Mouse (Mus musculus): Measurements from ENCODE around the gene Gm10320.

Gm10320 gene

GRCm38 (mm10) chr13:98469916-98470315, 21.9 kb downstream of the Gm10320 start:
- DNase-seq (ENCODE audit: low spot score in 2 of 2), result no peak

GRCm38 (mm10) chr13:98461467-98461866, 30.3 kb downstream of the Gm10320 start:
- DNase-seq (ENCODE audit: low spot score in 2 of 2), result no peak

DNA sequence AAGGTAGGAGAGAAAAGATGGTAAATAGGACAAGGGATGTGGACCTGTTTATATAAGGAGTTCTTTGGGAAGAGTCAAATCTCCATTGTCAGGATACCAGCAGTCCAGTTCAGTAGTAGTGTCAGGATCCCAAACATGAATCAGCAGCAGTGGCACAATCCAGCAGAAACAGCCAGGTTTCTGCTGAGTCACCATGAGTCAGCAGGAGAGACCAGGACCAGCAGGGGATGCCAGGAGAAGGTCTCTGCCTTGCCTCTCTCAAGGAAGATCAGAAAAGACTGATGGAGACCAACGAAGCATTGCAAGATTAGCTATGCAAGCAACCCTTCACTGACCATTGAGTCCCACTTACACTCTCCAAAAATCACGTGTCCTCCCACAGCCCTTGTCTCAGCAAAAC, 35.4 kb downstream of the Gm10320 start:
- DNase-seq (ENCODE audit: low spot score in 2 of 2), result no peak

DNA sequence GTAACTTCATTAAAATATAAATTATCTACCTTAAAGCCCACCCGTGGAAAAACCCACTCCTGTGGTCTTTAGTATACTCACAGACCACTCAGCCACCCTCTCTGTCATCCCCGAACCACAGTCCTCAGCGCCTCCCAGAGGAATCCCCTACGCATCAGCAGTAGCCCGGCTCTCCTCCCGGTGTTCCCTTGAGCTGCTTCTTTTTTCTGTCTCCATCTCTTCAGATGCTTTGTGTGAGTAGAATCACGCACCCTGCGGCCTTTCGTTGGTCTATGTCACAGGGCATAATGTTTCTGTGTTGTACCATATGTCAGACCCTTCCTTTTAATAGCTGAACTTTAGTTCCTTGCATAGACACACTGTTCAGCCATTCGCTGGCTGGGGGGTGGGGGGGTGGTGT, 36.2 kb downstream of the Gm10320 start:
- no peak for DNase-seq (ENCODE audit: low spot score in 2 of 2)

GRCm38 (mm10) chr13:98454224-98454967, 37.4 kb downstream of the Gm10320 start:
- DNase-seq (ENCODE audit: low spot score in 2 of 2), result no peak

GRCm38 (mm10) chr13:98453146-98453545, 38.7 kb downstream of the Gm10320 start:
- no peak for DNase-seq (ENCODE audit: low spot score in 2 of 2)

DNA sequence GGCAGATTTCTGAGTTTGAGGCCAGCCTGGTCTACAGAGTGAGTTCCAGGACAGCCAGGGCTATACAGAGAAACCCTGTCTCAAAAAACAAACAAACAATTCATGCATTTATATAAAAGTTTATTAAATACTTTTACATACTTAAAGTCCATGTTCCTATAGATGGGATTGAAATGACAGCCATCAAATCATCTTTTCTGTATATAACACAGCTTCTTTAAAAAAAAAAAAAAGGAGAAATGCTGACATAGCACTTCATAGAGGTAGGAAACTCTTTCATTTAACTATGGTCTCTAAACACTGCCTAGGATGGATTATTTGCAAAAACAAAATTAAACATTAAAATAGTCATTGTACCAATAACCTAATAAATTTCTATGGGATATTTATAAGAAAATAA, 43.1 kb downstream of the Gm10320 start:
- DNase-seq (ENCODE audit: low spot score in 2 of 2), result no peak

DNA sequence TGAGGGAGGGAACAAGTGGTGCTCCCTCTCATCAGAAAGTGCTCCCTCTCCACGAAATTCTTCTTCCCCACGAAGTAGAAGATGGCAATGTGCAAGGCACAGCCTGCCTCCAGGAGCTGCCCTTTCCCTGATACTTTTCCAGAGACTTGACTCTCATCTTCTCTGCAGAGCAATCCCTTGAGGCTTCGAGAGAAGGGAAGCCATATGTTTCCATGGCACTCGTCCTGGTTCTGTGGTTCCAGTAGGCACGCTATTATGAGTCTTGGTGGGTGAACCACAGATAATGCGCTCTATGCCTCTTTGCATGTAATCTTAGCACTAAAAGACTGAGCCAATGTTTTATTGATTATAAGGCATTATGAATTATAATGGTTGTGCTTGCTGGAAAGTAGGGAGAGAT, 44.1 kb downstream of the Gm10320 start:
- no peak for DNase-seq (ENCODE audit: low spot score in 2 of 2)

- DNase-seq (ENCODE audit: low spot score in 2 of 2), result no peak
Measured at GRCm38 (mm10) chr13:98445391-98446125, 46.2 kb downstream of the Gm10320 start.

GRCm38 (mm10) chr13:98441001-98441400, 50.8 kb downstream of the Gm10320 start:
- no peak for DNase-seq (ENCODE audit: low spot score in 2 of 2)

DNA sequence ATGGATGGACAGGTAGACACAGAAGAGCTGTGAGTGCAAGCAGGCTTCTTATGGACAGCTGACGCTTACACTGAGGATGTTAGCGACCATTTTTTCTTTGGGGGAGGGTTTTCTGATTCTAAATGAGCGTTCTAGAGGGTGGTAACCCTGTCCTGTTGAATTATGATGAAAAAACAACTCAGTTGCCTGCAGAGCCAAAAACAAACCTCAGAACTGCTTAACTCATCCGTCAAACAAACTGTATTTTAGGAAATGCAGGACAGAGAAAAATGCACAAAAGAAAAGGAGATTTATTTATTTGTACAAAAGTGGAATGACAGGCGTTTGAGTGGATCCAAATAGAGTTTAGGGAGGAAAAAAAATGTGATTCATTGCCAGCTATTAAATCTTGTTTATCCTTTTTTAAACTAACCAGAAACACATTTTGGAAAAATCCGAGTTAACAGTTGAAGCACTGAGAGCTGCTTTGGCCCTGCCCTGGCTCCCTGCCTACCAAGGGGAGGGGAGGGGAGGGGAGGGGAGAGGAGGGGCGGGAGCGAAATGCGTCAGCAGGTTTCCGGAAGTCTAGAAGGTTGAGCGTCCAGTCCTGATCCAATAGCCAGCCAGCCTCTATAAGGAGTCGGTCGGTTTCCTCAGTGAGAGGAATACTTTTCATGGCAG, 51.4 kb downstream of the Gm10320 start:
- no peak for DNase-seq (ENCODE audit: low spot score in 2 of 2)

Measured in natural killer cell, adult 2 months (primary cell).